Mouse (Mus musculus) gastrocnemius, adult 18-20 months (tissue): ENCODE results near the gene Mrps25. TPM values are rescaled to one million over a fixed set of nuclear protein-coding genes. Genes with fewer than 3 reads are reported as not detected.

ENCODE experiments used
- DNase-seq: peaks from one replicate; pipeline ENCODE4 v3.0.0; 2021; ENCODE audit warnings: low spot score
- total RNA-seq, 2 experiments: library from RNA; stranded (reverse); gene quantifications; 2 replicates each; pipeline ENCODE4 v1.2.3; 2021

Mrps25 gene
- total RNA-seq, 2 experiments from 2014 or later: 36.8 to 46.7 TPM

DNA sequence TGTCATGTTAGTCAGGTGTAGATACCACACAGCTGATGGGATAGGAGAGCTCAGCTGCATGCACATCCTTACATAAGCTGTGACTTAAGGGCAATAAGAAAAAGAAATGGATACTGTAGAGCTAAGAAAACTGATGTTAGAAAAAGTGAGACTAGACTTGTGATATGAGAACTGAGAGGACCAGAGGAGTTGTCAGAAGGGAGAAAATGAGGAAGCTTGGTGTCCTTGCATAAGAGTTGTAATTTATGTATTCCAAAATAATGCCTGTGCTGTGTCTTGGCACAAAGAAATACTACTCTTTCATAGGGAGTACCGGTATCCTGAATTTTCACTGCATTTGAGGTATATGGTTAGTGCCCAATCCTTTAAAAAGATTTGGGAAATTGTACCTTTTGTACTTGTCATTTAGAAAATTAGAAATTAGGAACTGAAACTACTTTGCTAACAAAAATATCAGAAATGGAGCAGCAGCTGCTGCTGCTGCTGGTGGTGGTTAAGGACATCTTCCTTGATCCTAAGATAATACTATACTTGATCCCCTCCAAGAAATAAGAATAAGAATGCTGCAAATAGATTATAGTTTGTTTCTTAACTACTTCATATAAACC, 56.9 kb downstream of the Mrps25 start:
- no peak for DNase-seq

DNA sequence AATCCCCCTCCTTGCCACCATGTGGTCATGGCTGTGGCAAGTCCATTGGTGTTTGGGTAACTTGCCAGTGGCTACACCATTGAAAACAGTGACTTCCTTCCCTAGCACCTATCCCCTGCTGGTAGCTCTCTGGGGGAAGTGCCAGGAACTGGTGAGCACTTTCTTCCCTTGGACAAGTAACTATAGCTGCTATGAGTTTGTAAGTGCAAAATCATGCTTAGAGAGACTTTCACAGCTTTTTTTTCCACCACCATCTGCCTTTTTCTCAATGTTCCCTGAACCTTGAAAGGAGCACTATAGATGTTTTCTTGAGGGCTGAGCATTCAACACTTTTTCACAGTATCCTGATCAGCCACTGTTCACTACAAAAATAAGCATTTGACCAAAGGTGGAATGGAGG, 59.3 kb downstream of the Mrps25 start:
- DNase-seq: no peak

Other genes with a start within 250 kb of the Mrps25 start
- gene Fgd5, start 205.2 kb downstream of the Mrps25 start, total RNA-seq: 10 to 100 TPM in 1 of 2 experiments, 1 to 10 TPM in 1; 7.7 to 10.6 TPM
- gene Nr2c2, start 92.6 kb downstream of the Mrps25 start, total RNA-seq: 10 to 100 TPM; 19.5 to 21.3 TPM
- gene Rbsn, start 30.9 kb upstream of the Mrps25 start, total RNA-seq: 10 to 100 TPM in 1 of 2 experiments, 1 to 10 TPM in 1; 9.8 to 10.9 TPM
- gene Trh, start 60.6 kb upstream of the Mrps25 start, total RNA-seq: not detected